Mouse (Mus musculus): ENCODE measurements around the gene Faap20. TPM values are rescaled to one million over a fixed set of nuclear protein-coding genes. Genes with fewer than 3 reads are reported as not detected.

The Faap20 gene
- polyA plus RNA-seq (2014; fragmentation: Nextera tagmentation; extraction: Ambion mirVana) = 64.9 and 66.8 TPM in 2 replicates

- Histone ChIP-seq H3K4me2 (peak within 1 kb of the TSS; percentile 97), H3K9ac (ENCODE audit: low read depth, low read length) (peak within 1 kb of the TSS; percentile 90), H3K9me3 (replicated peaks; ENCODE audit: control insufficient read depth, low read length) (no peaks in the 10 kb centered on the region), H3K4me1 (ENCODE audit: control insufficient read depth, insufficient read depth, low read length) (peaks cover 14% of the 10 kb centered on the region), H3K27ac (ENCODE audit: low read depth, low read length) (peak within 1 kb of the TSS; percentile 97), H3K36me3 (ENCODE audit: control insufficient read depth, insufficient read depth, low read length) (no peaks in the 10 kb centered on the region), H3K4me3 (ENCODE audit: low read depth, low read length) (peak within 1 kb of the TSS; percentile 72), H3K27me3 (ENCODE audit: control insufficient read depth, insufficient read depth, low read length) (no peaks in the 10 kb centered on the region)
- under 1% methylated on average over 52 of the region's 58 CpGs for WGBS (ENCODE audit: insufficient replicate concordance)
- ATAC-seq (replicated peaks; ENCODE audit: insufficient number of reproducible peaks, low FRiP score, low TSS enrichment) = peak; percentile 84
These were observed at the start of gene Faap20 for GRCm38 (mm10) chr4:155249648-155250351. Faap20 (plus strand) TSS chr4:155249802.

GRCm38 (mm10) chr4:155200861-155201390 is 48.7 kb upstream of the Faap20 start:
- no peaks in the 10 kb centered on the region for H3K27me3 ChIP-seq (ENCODE audit: control insufficient read depth, insufficient read depth, low read length)
- H3K27ac ChIP-seq (ENCODE audit: low read depth, low read length) = peak overlapping the region; percentile 54
- no peak overlapping the region for H3K4me3 ChIP-seq (ENCODE audit: low read depth, low read length)
- no peak overlapping the region for H3K9ac ChIP-seq (ENCODE audit: low read depth, low read length)
- 75% methylated on average over 3 of the region's 3 CpGs for WGBS (ENCODE audit: insufficient replicate concordance)
- no peak overlapping the region for H3K4me2 ChIP-seq
- H3K9me3 ChIP-seq (replicated peaks; ENCODE audit: control insufficient read depth, low read length) = no peaks in the 10 kb centered on the region
- H3K36me3 ChIP-seq (ENCODE audit: control insufficient read depth, insufficient read depth, low read length) = no peaks in the 10 kb centered on the region; the same call in 1 of the 2 replicates
- ATAC-seq (replicated peaks; ENCODE audit: insufficient number of reproducible peaks, low FRiP score, low TSS enrichment) = no peak
- peaks cover 72% of the 10 kb centered on the region for H3K4me1 ChIP-seq (ENCODE audit: control insufficient read depth, insufficient read depth, low read length)

- Histone ChIP-seq H3K9me3 (replicated peaks; ENCODE audit: control insufficient read depth, low read length) (no peaks in the 10 kb centered on the region), H3K4me2 (no peak overlapping the region), H3K27ac (ENCODE audit: low read depth, low read length) (peak overlapping the region; percentile 54), H3K9ac (ENCODE audit: low read depth, low read length) (no peak overlapping the region), H3K27me3 (ENCODE audit: control insufficient read depth, insufficient read depth, low read length) (no peaks in the 10 kb centered on the region), H3K4me3 (ENCODE audit: low read depth, low read length) (no peak overlapping the region), H3K4me1 (ENCODE audit: control insufficient read depth, insufficient read depth, low read length) (peaks cover 72% of the 10 kb centered on the region), H3K36me3 (ENCODE audit: control insufficient read depth, insufficient read depth, low read length) (no peaks in the 10 kb centered on the region; the same call in 1 of the 2 replicates)
- ATAC-seq (replicated peaks; ENCODE audit: insufficient number of reproducible peaks, low FRiP score, low TSS enrichment) = no peak
- 84% methylated on average over 7 of the region's 7 CpGs for WGBS (ENCODE audit: insufficient replicate concordance)
These were observed 47.8 kb upstream of the Faap20 start for GRCm38 (mm10) chr4:155201764-155202163.

- no peak overlapping the region for H3K4me2 ChIP-seq
- no peak for ATAC-seq (replicated peaks; ENCODE audit: insufficient number of reproducible peaks, low FRiP score, low TSS enrichment)
- no peaks in the 10 kb centered on the region for H3K27me3 ChIP-seq (ENCODE audit: control insufficient read depth, insufficient read depth, low read length)
- H3K9ac ChIP-seq (ENCODE audit: low read depth, low read length) = no peak overlapping the region
- no peak overlapping the region for H3K4me3 ChIP-seq (ENCODE audit: low read depth, low read length)
- H3K27ac ChIP-seq (ENCODE audit: low read depth, low read length) = no peak overlapping the region
- no peaks in the 10 kb centered on the region; the same call in 1 of the 2 replicates for H3K36me3 ChIP-seq (ENCODE audit: control insufficient read depth, insufficient read depth, low read length)
- 72% methylated on average over 6 of the region's 6 CpGs for WGBS (ENCODE audit: insufficient replicate concordance)
- H3K9me3 ChIP-seq (replicated peaks; ENCODE audit: control insufficient read depth, low read length) = no peaks in the 10 kb centered on the region
- peaks cover 71% of the 10 kb centered on the region for H3K4me1 ChIP-seq (ENCODE audit: control insufficient read depth, insufficient read depth, low read length)
These were observed 43.7 kb upstream of the Faap20 start for GRCm38 (mm10) chr4:155205919-155206318.

- no peak overlapping the region for H3K4me2 ChIP-seq
- no peak overlapping the region for H3K27ac ChIP-seq (ENCODE audit: low read depth, low read length)
- no peak for ATAC-seq (replicated peaks; ENCODE audit: insufficient number of reproducible peaks, low FRiP score, low TSS enrichment)
- no peak overlapping the region for H3K4me3 ChIP-seq (ENCODE audit: low read depth, low read length)
- H3K4me1 ChIP-seq (ENCODE audit: control insufficient read depth, insufficient read depth, low read length) = peaks cover 69% of the 10 kb centered on the region
- WGBS (ENCODE audit: insufficient replicate concordance) = 70% methylated on average over 6 of the region's 8 CpGs
- H3K27me3 ChIP-seq (ENCODE audit: control insufficient read depth, insufficient read depth, low read length) = no peaks in the 10 kb centered on the region
- no peaks in the 10 kb centered on the region for H3K9me3 ChIP-seq (replicated peaks; ENCODE audit: control insufficient read depth, low read length)
- H3K9ac ChIP-seq (ENCODE audit: low read depth, low read length) = no peak overlapping the region; the same call in 1 of the 2 replicates
- no peaks in the 10 kb centered on the region; the same call in none of the 2 replicates for H3K36me3 ChIP-seq (ENCODE audit: control insufficient read depth, insufficient read depth, low read length)
These were observed 43.1 kb upstream of the Faap20 start for GRCm38 (mm10) chr4:155206498-155206897.

- 69% methylated on average over 3 of the region's 3 CpGs for WGBS (ENCODE audit: insufficient replicate concordance)
- no peak overlapping the region for H3K4me3 ChIP-seq (ENCODE audit: low read depth, low read length)
- H3K9ac ChIP-seq (ENCODE audit: low read depth, low read length) = no peak overlapping the region
- peak overlapping the region; percentile 29; the same call in 1 of the 2 replicates for H3K27ac ChIP-seq (ENCODE audit: low read depth, low read length)
- H3K27me3 ChIP-seq (ENCODE audit: control insufficient read depth, insufficient read depth, low read length) = no peaks in the 10 kb centered on the region
- no peaks in the 10 kb centered on the region; the same call in none of the 2 replicates for H3K36me3 ChIP-seq (ENCODE audit: control insufficient read depth, insufficient read depth, low read length)
- H3K4me1 ChIP-seq (ENCODE audit: control insufficient read depth, insufficient read depth, low read length) = peaks cover 64% of the 10 kb centered on the region
- ATAC-seq (replicated peaks; ENCODE audit: insufficient number of reproducible peaks, low FRiP score, low TSS enrichment) = no peak
- H3K4me2 ChIP-seq = no peak overlapping the region
- H3K9me3 ChIP-seq (replicated peaks; ENCODE audit: control insufficient read depth, low read length) = no peaks in the 10 kb centered on the region
These were observed 41.8 kb upstream of the Faap20 start for GRCm38 (mm10) chr4:155207841-155208240.

- 63% methylated on average over 7 of the region's 7 CpGs for WGBS (ENCODE audit: insufficient replicate concordance)
- Histone ChIP-seq H3K36me3 (ENCODE audit: control insufficient read depth, insufficient read depth, low read length) (no peaks in the 10 kb centered on the region; the same call in 1 of the 2 replicates), H3K9ac (ENCODE audit: low read depth, low read length) (no peak overlapping the region), H3K27me3 (ENCODE audit: control insufficient read depth, insufficient read depth, low read length) (no peaks in the 10 kb centered on the region), H3K4me2 (no peak overlapping the region), H3K27ac (ENCODE audit: low read depth, low read length) (0 out of 2 replicates have a peak overlapping the region, but pooled peaks have one; percentile 11), H3K4me1 (ENCODE audit: control insufficient read depth, insufficient read depth, low read length) (peaks cover 66% of the 10 kb centered on the region), H3K4me3 (ENCODE audit: low read depth, low read length) (no peak overlapping the region), H3K9me3 (replicated peaks; ENCODE audit: control insufficient read depth, low read length) (no peaks in the 10 kb centered on the region)
- no peak for ATAC-seq (replicated peaks; ENCODE audit: insufficient number of reproducible peaks, low FRiP score, low TSS enrichment)
These were observed 41.0 kb upstream of the Faap20 start for GRCm38 (mm10) chr4:155208613-155209012.

- no peak overlapping the region for H3K9ac ChIP-seq (ENCODE audit: low read depth, low read length)
- peaks cover 70% of the 10 kb centered on the region for H3K4me1 ChIP-seq (ENCODE audit: control insufficient read depth, insufficient read depth, low read length)
- H3K27ac ChIP-seq (ENCODE audit: low read depth, low read length) = no peak overlapping the region
- no peaks in the 10 kb centered on the region for H3K27me3 ChIP-seq (ENCODE audit: control insufficient read depth, insufficient read depth, low read length)
- no peak for ATAC-seq (replicated peaks; ENCODE audit: insufficient number of reproducible peaks, low FRiP score, low TSS enrichment)
- no peak overlapping the region for H3K4me3 ChIP-seq (ENCODE audit: low read depth, low read length)
- H3K9me3 ChIP-seq (replicated peaks; ENCODE audit: control insufficient read depth, low read length) = no peaks in the 10 kb centered on the region
- H3K36me3 ChIP-seq (ENCODE audit: control insufficient read depth, insufficient read depth, low read length) = no peaks in the 10 kb centered on the region; the same call in 1 of the 2 replicates
- H3K4me2 ChIP-seq = no peak overlapping the region
These were observed 40.5 kb upstream of the Faap20 start for GRCm38 (mm10) chr4:155209079-155209478.
